Comparison of ENCODE assay signal across 21 mouse cellular contexts in the genomic region with DNA sequence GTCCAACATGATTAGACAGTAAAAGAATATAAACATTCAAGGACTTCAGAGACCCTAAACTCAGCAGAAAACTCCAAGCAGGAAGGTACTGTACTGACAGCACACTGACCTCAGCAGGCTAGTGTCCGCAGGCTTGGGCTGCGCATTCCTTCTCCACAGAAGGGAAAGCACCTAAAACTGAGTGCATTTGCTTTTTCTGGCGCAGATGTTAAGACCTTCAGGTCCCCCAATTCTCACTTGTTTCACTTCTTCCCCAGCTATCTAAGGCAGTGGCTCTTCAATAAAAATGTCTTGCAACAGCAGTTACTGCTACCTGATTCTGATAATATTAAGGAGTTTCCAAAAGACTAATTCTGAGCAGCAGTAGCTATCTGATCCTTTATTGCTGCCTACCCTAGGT.
"Had no signal": no experiment of that assay in that cellular context is flagged by ENCODE, and none has a peak within 500 bp of the region (broad histone marks: within the 10 kb centered on the region; RNA-seq: fewer than 3 reads in every experiment).

No protein-coding gene starts in this region.

- H3K4me1 ChIP-seq: lung, embryonic 15.5 days; midbrain, embryonic 10.5 days; midbrain, embryonic 12.5 days; neural tube, embryonic 12.5 days; stomach, embryonic 15.5 days had no signal

- H3K36me3 ChIP-seq: liver, embryonic 15.5 days; stomach, embryonic 15.5 days had no signal

- DNase-seq: liver, embryonic 13.5 days; liver, postnatal 0 days; lung, adult 2 months; lung, postnatal 14 days; lung, postnatal 36 days; midbrain, embryonic 14.5 days; retina, postnatal 1 day; right cerebral cortex, adult 18-20 months; right cerebral cortex, postnatal 25 days; right cerebral cortex, postnatal 4 days; spleen, adult 18-20 months; thymus, adult 2 months; thymus, postnatal 25 days had no signal

- H3K9ac ChIP-seq: liver, embryonic 13.5 days; liver, embryonic 15.5 days; liver, postnatal 0 days; lung, embryonic 15.5 days; midbrain, embryonic 12.5 days; neural tube, embryonic 12.5 days; stomach, embryonic 15.5 days had no signal

- ATAC-seq: liver, postnatal 0 days; lung, postnatal 0 days had no signal

- H3K4me3 ChIP-seq: liver, embryonic 13.5 days; liver, embryonic 15.5 days; lung, embryonic 15.5 days; midbrain, embryonic 10.5 days; midbrain, embryonic 12.5 days; neural tube, embryonic 12.5 days; stomach, embryonic 15.5 days had no signal

- H3K27ac ChIP-seq: liver, embryonic 13.5 days; liver, embryonic 15.5 days; lung, embryonic 15.5 days; midbrain, embryonic 10.5 days; midbrain, embryonic 12.5 days; neural tube, embryonic 12.5 days; stomach, embryonic 15.5 days; stomach, postnatal 0 days had no signal

- H3K9me3 ChIP-seq: liver, embryonic 13.5 days; liver, embryonic 15.5 days; lung, embryonic 15.5 days; midbrain, embryonic 10.5 days; midbrain, embryonic 12.5 days; neural tube, embryonic 12.5 days; stomach, embryonic 15.5 days had no signal

- H3K27me3 ChIP-seq: liver, embryonic 13.5 days; liver, embryonic 15.5 days; lung, embryonic 15.5 days; midbrain, embryonic 12.5 days; neural tube, embryonic 12.5 days; stomach, embryonic 15.5 days had no signal

- H3K4me2 ChIP-seq: liver, embryonic 13.5 days; liver, embryonic 15.5 days; lung, embryonic 15.5 days; midbrain, embryonic 12.5 days; neural tube, embryonic 12.5 days; stomach, embryonic 15.5 days had no signal
